Mouse (Mus musculus) thymus, adult 2 months (tissue): Measurements from ENCODE around the gene Pdlim7.

ENCODE experiments used
- CTCF ChIP-seq: fragments of 200-500 bp; IDR thresholded peaks from 2 replicates; pipeline ENCODE4 v1.5.1; 2012; ENCODE audit warnings: mild to moderate bottlenecking, control low read depth, low read length, moderate library complexity, borderline replicate concordance; ENCODE audit not compliant: control insufficient read depth, poor library complexity, insufficient read depth; ENCODE audit errors: extremely low read depth
- POLR2A ChIP-seq: fragments of 200-500 bp; IDR thresholded peaks from 2 replicates; pipeline ENCODE4 v1.6.1; 2012; ENCODE audit warnings: mild to moderate bottlenecking, low read length, control low read depth, moderate library complexity; ENCODE audit not compliant: control insufficient read depth, poor library complexity, insufficient read depth; ENCODE audit errors: extremely low read depth

DNA sequence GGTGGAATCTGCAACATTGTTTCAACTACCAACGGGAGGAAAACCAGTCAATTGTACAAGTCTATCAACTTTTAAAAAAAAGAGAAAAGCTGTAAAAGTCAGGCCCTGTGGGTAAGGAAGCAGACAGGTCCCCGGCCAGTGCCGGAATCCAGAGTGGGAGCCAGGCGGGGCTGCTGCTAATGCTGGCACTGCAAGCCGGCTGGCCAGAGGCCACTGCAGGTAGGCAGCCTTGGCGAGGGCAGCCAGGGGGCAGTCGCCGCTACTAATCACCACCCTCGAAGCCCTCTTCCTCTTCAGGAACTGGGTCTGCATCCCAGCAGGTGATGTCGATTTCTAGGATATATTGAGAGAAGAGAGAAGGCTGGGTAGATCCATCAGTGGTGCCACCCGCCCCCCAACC lies 39.5 kb downstream of the Pdlim7 start:
- TF ChIP-seq POLR2A = no peak
- no peak for TF ChIP-seq CTCF
